Mouse (Mus musculus) cerebellum, adult 9-11 months (tissue): ENCODE measurements around the gene Haus2.

Experiments
- DNase-seq: peaks from one replicate; pipeline ENCODE4 v3.0.0; 2022

Haus2 gene

GRCm38 (mm10) chr2:120619538-120619937 lies 10.4 kb downstream of the Haus2 start:
- DNase-seq: no peak

- DNase-seq: no peak
Observed at GRCm38 (mm10) chr2:120622920-120623319, 13.7 kb downstream of the Haus2 start.

GRCm38 (mm10) chr2:120628076-120628865 lies 19.1 kb downstream of the Haus2 start:
- DNase-seq: no peak

GRCm38 (mm10) chr2:120628886-120629735 lies 19.9 kb downstream of the Haus2 start, which contains the start of gene Stard9:
Gene Stard9, plus strand, starts transcription at chr2:120629121.
- DNase-seq: peak; percentile 99

- no peak for DNase-seq
Observed at GRCm38 (mm10) chr2:120630246-120630645, 21.1 kb downstream of the Haus2 start.

GRCm38 (mm10) chr2:120630655-120631054 lies 21.5 kb downstream of the Haus2 start:
- no peak for DNase-seq

GRCm38 (mm10) chr2:120631521-120631920 lies 22.3 kb downstream of the Haus2 start:
- no peak for DNase-seq

- DNase-seq: no peak
Observed at GRCm38 (mm10) chr2:120631957-120632356, 22.8 kb downstream of the Haus2 start.

- DNase-seq: no peak
Observed at GRCm38 (mm10) chr2:120640835-120641234, 31.7 kb downstream of the Haus2 start.

- no peak for DNase-seq
Observed at GRCm38 (mm10) chr2:120643836-120644235, 34.7 kb downstream of the Haus2 start.

- DNase-seq: no peak
Observed at GRCm38 (mm10) chr2:120646777-120647176, 37.6 kb downstream of the Haus2 start.

- DNase-seq: no peak
Observed at GRCm38 (mm10) chr2:120652256-120652924, 43.2 kb downstream of the Haus2 start.

- DNase-seq: no peak
Observed at GRCm38 (mm10) chr2:120652925-120653284, 43.7 kb downstream of the Haus2 start.

GRCm38 (mm10) chr2:120654693-120655092 lies 45.5 kb downstream of the Haus2 start:
- DNase-seq: no peak

GRCm38 (mm10) chr2:120655905-120656304 lies 46.7 kb downstream of the Haus2 start:
- no peak for DNase-seq

GRCm38 (mm10) chr2:120656711-120657110 lies 47.5 kb downstream of the Haus2 start:
- DNase-seq: no peak

- no peak for DNase-seq
Observed at GRCm38 (mm10) chr2:120658486-120658885, 49.3 kb downstream of the Haus2 start.

- no peak for DNase-seq
Observed at GRCm38 (mm10) chr2:120659318-120659717, 50.1 kb downstream of the Haus2 start.

- no peak for DNase-seq
Observed at GRCm38 (mm10) chr2:120660486-120661078, 51.4 kb downstream of the Haus2 start.

- no peak for DNase-seq
Observed at GRCm38 (mm10) chr2:120662766-120663165, 53.6 kb downstream of the Haus2 start.

- DNase-seq: no peak
Observed at GRCm38 (mm10) chr2:120663491-120664154, 54.4 kb downstream of the Haus2 start.

GRCm38 (mm10) chr2:120667446-120667845 lies 58.3 kb downstream of the Haus2 start:
- no peak for DNase-seq
